Mouse (Mus musculus): ENCODE measurements around the gene Pithd1. TPM values are rescaled to one million over a fixed set of nuclear protein-coding genes. Genes with fewer than 3 reads are reported as not detected.
"Not testable (repeated sequence)": the region's sequence is repeated elsewhere in the genome, so short reads cannot be mapped to it uniquely, and the experiment has no call there.

The Pithd1 gene
- polyA plus RNA-seq, 1 experiment from 2014 or later: 81.7 TPM

DNA sequence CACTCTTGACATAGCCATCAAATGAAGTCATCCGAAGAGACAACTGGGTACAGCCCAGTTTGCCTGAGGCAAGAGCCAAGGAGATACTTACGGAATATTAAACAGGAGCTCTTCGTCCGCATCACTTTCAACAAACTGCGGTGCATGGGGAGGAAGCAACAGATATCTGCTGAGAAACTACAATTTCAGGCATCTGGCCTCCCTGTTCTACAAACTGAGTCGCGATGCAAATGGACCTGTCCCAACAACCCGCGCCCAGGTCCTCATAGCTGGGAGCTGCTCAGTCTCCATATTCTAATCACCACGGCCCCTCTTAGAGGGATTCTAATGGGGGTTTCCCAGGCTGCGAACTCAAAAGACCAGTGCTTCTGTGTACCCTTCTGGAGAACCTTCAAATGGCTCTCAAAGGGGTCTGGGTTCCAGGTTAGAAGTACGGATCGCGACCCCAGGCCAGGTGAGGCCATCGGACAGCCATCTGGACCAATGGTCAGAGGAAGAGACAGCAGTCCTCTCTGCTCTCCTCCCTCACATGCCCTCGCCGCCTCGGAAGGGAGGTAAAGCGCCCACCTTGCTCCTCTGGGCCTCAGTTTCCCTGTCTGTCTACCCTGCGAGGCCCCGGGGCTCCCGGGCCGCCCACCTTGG is 642 bp downstream of the Pithd1 start:
- Histone ChIP-seq H3K4me2 (peak overlapping the region; percentile 95), H3K4me1 (replicated peaks) (peaks cover 63% of the 10 kb centered on the region), H3K9me3 (replicated peaks) (no peaks in the 10 kb centered on the region), H3K36me3 (replicated peaks) (peaks cover 39% of the 10 kb centered on the region), H3K4me3 (replicated peaks) (peak overlapping the region; percentile 98), H3K27ac (replicated peaks) (peak overlapping the region; percentile 94), H3K27me3 (no peaks in the 10 kb centered on the region), H3K9ac (peak overlapping the region; percentile 99)
- 8% methylated on average over 23 of the region's 23 CpGs for WGBS (ENCODE audit: insufficient replicate concordance)
- ATAC-seq (ENCODE audit: insufficient read depth): peak; percentile 11; the same call in 1 of the 2 replicates

DNA sequence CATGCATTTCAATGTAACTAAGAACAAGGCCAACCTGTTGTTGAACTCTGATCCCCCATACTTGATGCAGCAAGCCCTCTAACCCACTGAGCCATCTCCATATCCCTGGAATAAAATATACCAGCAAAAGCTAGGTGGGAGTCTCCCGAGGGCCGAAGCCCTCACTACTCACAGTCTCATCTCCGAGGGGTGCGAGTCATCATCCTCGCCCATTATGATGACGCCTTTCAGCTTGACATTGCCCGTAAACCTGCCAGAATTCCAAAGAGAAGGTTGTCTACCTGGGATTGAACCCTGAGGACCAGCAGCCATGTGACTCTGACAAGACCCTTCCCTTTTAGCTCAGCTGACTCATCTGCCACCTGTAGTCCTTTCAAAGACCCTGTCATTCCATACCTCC is 1.3 kb downstream of the Pithd1 start:
- peak overlapping the region; percentile 98 for H3K4me3 ChIP-seq (replicated peaks)

DNA sequence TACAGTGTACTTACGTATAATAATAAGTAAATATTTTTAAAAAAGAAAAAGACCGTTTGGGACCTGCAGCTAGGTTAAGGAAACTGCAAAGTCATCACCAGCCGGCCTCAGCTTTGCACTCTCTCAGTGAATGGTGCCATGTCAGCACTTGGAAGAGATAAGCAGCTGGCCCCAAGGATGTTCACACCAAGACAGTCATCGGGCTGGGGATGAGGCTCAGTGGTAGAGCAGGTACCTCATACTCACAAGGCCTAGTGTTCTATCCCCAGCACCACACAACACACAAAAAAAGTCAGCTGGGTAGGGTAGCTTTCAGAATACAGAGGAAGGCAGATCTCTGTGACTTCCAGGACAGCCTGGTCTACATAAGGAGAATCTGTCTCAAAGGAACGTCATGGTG is 1.9 kb downstream of the Pithd1 start:
- 39% methylated on average over 5 of the region's 5 CpGs for WGBS (ENCODE audit: insufficient replicate concordance)
- Histone ChIP-seq H3K9me3 (replicated peaks) (no peaks in the 10 kb centered on the region), H3K36me3 (replicated peaks) (peaks cover 51% of the 10 kb centered on the region), H3K9ac (peak overlapping the region; percentile 99; the same call in 1 of the 2 replicates), H3K4me3 (replicated peaks) (peak overlapping the region; percentile 98), H3K4me2 (peak overlapping the region; percentile 95), H3K4me1 (replicated peaks) (peaks cover 55% of the 10 kb centered on the region), H3K27ac (replicated peaks) (peak overlapping the region; percentile 94), H3K27me3 (no peaks in the 10 kb centered on the region)
- peak; percentile 81 for ATAC-seq (ENCODE audit: insufficient read depth)

More for the DNA sequence above, 1.3 kb downstream of the Pithd1 start:
- H3K4me1 ChIP-seq (replicated peaks): peaks cover 60% of the 10 kb centered on the region
- peak overlapping the region; percentile 99 for H3K9ac ChIP-seq
- no peak for ATAC-seq (ENCODE audit: insufficient read depth)
- H3K4me2 ChIP-seq: peak overlapping the region; percentile 95
- H3K36me3 ChIP-seq (replicated peaks): peaks cover 45% of the 10 kb centered on the region
- no peaks in the 10 kb centered on the region for H3K27me3 ChIP-seq
- H3K9me3 ChIP-seq (replicated peaks): no peaks in the 10 kb centered on the region
- peak overlapping the region; percentile 94 for H3K27ac ChIP-seq (replicated peaks)
- 79% methylated on average over 7 of the region's 7 CpGs for WGBS (ENCODE audit: insufficient replicate concordance)

DNA sequence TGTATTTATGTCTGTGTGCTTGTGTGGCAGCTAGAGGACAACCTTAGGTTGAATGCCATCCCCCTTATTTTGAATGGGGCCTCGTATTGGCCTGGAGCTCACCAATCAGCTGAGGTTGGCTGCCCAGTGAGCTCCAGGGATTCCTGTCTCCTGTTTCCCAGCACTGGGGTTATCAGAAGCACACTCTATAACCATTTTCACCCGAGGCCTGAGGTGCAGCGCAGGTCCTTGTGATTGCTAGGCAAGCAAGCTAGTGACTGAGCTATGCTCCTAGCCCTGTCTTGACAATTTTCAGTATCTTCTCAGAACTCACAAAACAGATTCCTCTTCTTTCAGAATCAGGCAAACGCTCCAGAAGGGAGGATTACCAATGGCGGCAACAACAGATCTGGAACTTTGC is 2.5 kb downstream of the Pithd1 start:
- 71% methylated on average over 5 of the region's 5 CpGs for WGBS (ENCODE audit: insufficient replicate concordance)
- H3K4me3 ChIP-seq (replicated peaks): peak overlapping the region; percentile 98
- peak overlapping the region; percentile 37 for H3K9ac ChIP-seq
- peak overlapping the region; percentile 94 for H3K27ac ChIP-seq (replicated peaks)
- ATAC-seq (ENCODE audit: insufficient read depth): no peak
- H3K4me1 ChIP-seq (replicated peaks): peaks cover 50% of the 10 kb centered on the region
- no peaks in the 10 kb centered on the region for H3K27me3 ChIP-seq
- H3K9me3 ChIP-seq (replicated peaks): no peaks in the 10 kb centered on the region
- peak overlapping the region; percentile 95 for H3K4me2 ChIP-seq
- peaks cover 55% of the 10 kb centered on the region for H3K36me3 ChIP-seq (replicated peaks)

- no peak for ATAC-seq (ENCODE audit: insufficient read depth)
- H3K4me2 ChIP-seq: no peak overlapping the region
- H3K9ac ChIP-seq: no peak overlapping the region
- H3K36me3 ChIP-seq (replicated peaks): peaks cover 81% of the 10 kb centered on the region
- H3K4me1 ChIP-seq (replicated peaks): peaks cover 40% of the 10 kb centered on the region
- H3K27ac ChIP-seq (replicated peaks): no peak overlapping the region
- no peaks in the 10 kb centered on the region for H3K9me3 ChIP-seq (replicated peaks)
- WGBS (ENCODE audit: insufficient replicate concordance): 76% methylated on average over 7 of the region's 7 CpGs
- no peak overlapping the region for H3K4me3 ChIP-seq (replicated peaks)
- H3K27me3 ChIP-seq: no peaks in the 10 kb centered on the region
Measured at GRCm38 (mm10) chr4:135981524-135982063, 5.5 kb downstream of the Pithd1 start.

GRCm38 (mm10) chr4:135980223-135980622 is 6.8 kb downstream of the Pithd1 start:
- not testable (repeated sequence) for H3K4me2 ChIP-seq; H3K27ac ChIP-seq (replicated peaks); H3K9ac ChIP-seq; H3K4me3 ChIP-seq (replicated peaks); H3K9me3 ChIP-seq (replicated peaks); ATAC-seq (ENCODE audit: insufficient read depth); H3K27me3 ChIP-seq
- Histone ChIP-seq H3K36me3 (replicated peaks) (peaks cover 92% of the 10 kb centered on the region), H3K4me1 (replicated peaks) (peaks cover 28% of the 10 kb centered on the region)
- WGBS (ENCODE audit: insufficient replicate concordance): 89% methylated on average over 5 of the region's 5 CpGs

GRCm38 (mm10) chr4:135976146-135976545 is 10.9 kb downstream of the Pithd1 start:
- H3K27ac ChIP-seq (replicated peaks): no peak overlapping the region
- H3K4me3 ChIP-seq (replicated peaks): no peak overlapping the region
- no peak overlapping the region for H3K4me2 ChIP-seq
- H3K27me3 ChIP-seq: no peaks in the 10 kb centered on the region
- no peak overlapping the region for H3K9ac ChIP-seq
- H3K9me3 ChIP-seq (replicated peaks): no peaks in the 10 kb centered on the region
- WGBS (ENCODE audit: insufficient replicate concordance): 87% methylated on average over 12 of the region's 12 CpGs
- no peak for ATAC-seq (ENCODE audit: insufficient read depth)
- H3K36me3 ChIP-seq (replicated peaks): peaks cover 68% of the 10 kb centered on the region
- peaks cover 30% of the 10 kb centered on the region for H3K4me1 ChIP-seq (replicated peaks)

GRCm38 (mm10) chr4:135972911-135973811 is 13.9 kb downstream of the Pithd1 start:
- peak overlapping the region; percentile 90; the same call in 1 of the 2 replicates for H3K9ac ChIP-seq
- no peaks in the 10 kb centered on the region for H3K27me3 ChIP-seq
- no peak for ATAC-seq (ENCODE audit: insufficient read depth)
- H3K9me3 ChIP-seq (replicated peaks): no peaks in the 10 kb centered on the region
- peak overlapping the region; percentile 77 for H3K27ac ChIP-seq (replicated peaks)
- peak overlapping the region; percentile 94 for H3K4me2 ChIP-seq
- H3K36me3 ChIP-seq (replicated peaks): peaks cover 62% of the 10 kb centered on the region
- H3K4me1 ChIP-seq (replicated peaks): peaks cover 38% of the 10 kb centered on the region
- H3K4me3 ChIP-seq (replicated peaks): peak overlapping the region; percentile 93
- WGBS (ENCODE audit: insufficient replicate concordance): 30% methylated on average over 13 of the region's 13 CpGs

- ATAC-seq (ENCODE audit: insufficient read depth): peak; percentile 73
- Histone ChIP-seq H3K4me2 (peak within 1 kb of the TSS; percentile 94), H3K27me3 (no peaks in the 10 kb centered on the region), H3K4me3 (replicated peaks) (peak within 1 kb of the TSS; percentile 93), H3K9me3 (replicated peaks) (no peaks in the 10 kb centered on the region), H3K4me1 (replicated peaks) (peaks cover 38% of the 10 kb centered on the region), H3K27ac (replicated peaks) (peak within 1 kb of the TSS; percentile 77), H3K36me3 (replicated peaks) (peaks cover 64% of the 10 kb centered on the region), H3K9ac (peak within 1 kb of the TSS; percentile 90)
- WGBS (ENCODE audit: insufficient replicate concordance): under 1% methylated on average over 19 of the region's 19 CpGs
Measured at GRCm38 (mm10) chr4:135972556-135972906, 14.5 kb downstream of the Pithd1 start, which contains the start of gene Lypla2. Lypla2 (minus strand) TSS chr4:135972626.

DNA sequence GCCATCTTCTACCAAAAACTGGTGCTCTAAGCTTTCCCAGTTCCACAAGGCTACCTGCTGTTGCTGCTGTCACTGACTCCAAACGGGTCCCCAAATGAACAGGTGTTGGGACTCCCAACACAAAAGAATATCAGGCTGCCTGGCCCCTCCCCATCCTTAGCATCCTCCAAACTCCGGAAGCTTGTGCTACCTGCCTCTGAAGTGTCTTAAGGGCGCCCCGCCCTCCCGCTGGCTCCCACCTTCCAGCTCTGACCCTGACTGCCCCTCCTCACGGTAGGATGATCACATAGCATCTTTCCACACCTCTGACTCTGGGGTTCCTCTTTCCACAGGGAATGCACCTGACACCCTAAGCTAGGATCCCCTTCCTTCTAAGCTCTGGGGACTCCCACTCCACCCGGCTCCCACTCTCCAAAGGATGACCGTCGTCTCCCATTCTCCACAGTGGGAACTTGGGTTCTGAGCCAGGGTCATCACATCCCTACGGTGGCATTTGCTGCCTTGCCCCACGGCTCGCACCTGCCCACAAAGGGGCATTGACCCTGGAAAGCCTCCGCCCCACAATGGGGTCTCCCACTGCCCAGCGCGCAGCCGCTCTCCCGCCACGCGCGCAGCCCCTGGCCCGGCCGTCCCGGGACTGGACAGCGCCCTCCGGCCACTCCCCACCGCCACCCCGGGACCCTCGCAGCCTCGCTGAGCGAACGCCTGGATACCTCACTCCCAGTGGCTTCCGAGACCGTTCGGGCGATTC is 15.1 kb downstream of the Pithd1 start:
- H3K9ac ChIP-seq: peak overlapping the region; percentile 90
- 1% methylated on average over 35 of the region's 35 CpGs for WGBS (ENCODE audit: insufficient replicate concordance)
- H3K36me3 ChIP-seq (replicated peaks): peaks cover 64% of the 10 kb centered on the region
- H3K27me3 ChIP-seq: no peaks in the 10 kb centered on the region
- H3K27ac ChIP-seq (replicated peaks): peak overlapping the region; percentile 77
- H3K4me3 ChIP-seq (replicated peaks): peak overlapping the region; percentile 93
- peaks cover 38% of the 10 kb centered on the region for H3K4me1 ChIP-seq (replicated peaks)
- peak; percentile 29 for ATAC-seq (ENCODE audit: insufficient read depth)
- no peaks in the 10 kb centered on the region for H3K9me3 ChIP-seq (replicated peaks)
- peak overlapping the region; percentile 94 for H3K4me2 ChIP-seq
